Mouse (Mus musculus) limb, embryonic 14.5 days (tissue): ENCODE results near the gene Arhgap19. TPM values are rescaled to one million over a fixed set of nuclear protein-coding genes. Genes with fewer than 3 reads are reported as not detected.

ENCODE experiments used
- ATAC-seq: fragments of 200-750 bp; cut with Nextera tagmentation; 2 replicates; pipeline ENCODE4 v1.8.0; 2017; ENCODE audit warnings: low read depth, moderate number of reproducible peaks, moderate TSS enrichment; ENCODE audit not compliant: low FRiP score
- DNase-seq: peaks from one replicate; pipeline ENCODE4 v3.0.0-alpha.2; 2015; ENCODE audit warnings: low spot score
- H3K27ac ChIP-seq: fragments of 300-500 bp; sonication (generic); replicated peaks from 2 replicates; pipeline ENCODE4 v1.5.1; 2014; ENCODE audit warnings: low read depth, mild to moderate bottlenecking, low read length, moderate library complexity, mixed read lengths
- H3K27me3 ChIP-seq: fragments of 300-500 bp; sonication (generic); 2 replicates; pipeline ENCODE4 v1.6.1; 2014; ENCODE audit warnings: low read length, mixed read lengths; ENCODE audit not compliant: control insufficient read depth, insufficient read depth
- H3K36me3 ChIP-seq: fragments of 300-500 bp; sonication (generic); 2 replicates; pipeline ENCODE4 v1.6.1; 2014; ENCODE audit warnings: mild to moderate bottlenecking, low read length, moderate library complexity, mixed read lengths; ENCODE audit not compliant: control insufficient read depth, insufficient read depth
- H3K4me1 ChIP-seq: fragments of 300-500 bp; sonication (generic); 2 replicates; pipeline ENCODE4 v1.6.1; 2014; ENCODE audit warnings: antibody characterized with exemption, low read length, mixed read lengths; ENCODE audit not compliant: control insufficient read depth, insufficient read depth
- H3K4me2 ChIP-seq: fragments of 300-500 bp; sonication (generic); replicated peaks from 2 replicates; pipeline ENCODE4 v1.6.1; 2014; ENCODE audit warnings: low read depth, mild to moderate bottlenecking, low read length, moderate library complexity; ENCODE audit not compliant: severe bottlenecking
- H3K4me3 ChIP-seq: fragments of 300-500 bp; sonication (generic); replicated peaks from 2 replicates; pipeline ENCODE4 v1.5.1; 2014; ENCODE audit warnings: low read length
- H3K9ac ChIP-seq: fragments of 300-500 bp; sonication (generic); 2 replicates; pipeline ENCODE4 v1.6.1; 2014; ENCODE audit warnings: mild to moderate bottlenecking, low read depth, low read length, moderate library complexity; ENCODE audit not compliant: severe bottlenecking
- H3K9me3 ChIP-seq: fragments of 300-500 bp; sonication (generic); 2 replicates; pipeline ENCODE4 v1.6.1; 2016; ENCODE audit warnings: low read length; ENCODE audit not compliant: control insufficient read depth
- POLR2A ChIP-seq: fragments of 200-500 bp; IDR thresholded peaks from 2 replicates; pipeline ENCODE4 v1.8.0; 2012; ENCODE audit warnings: inconsistent platforms, mild to moderate bottlenecking, moderate library complexity, borderline replicate concordance; ENCODE audit not compliant: insufficient read depth, insufficient read length; ENCODE audit errors: extremely low read depth
- WGBS: fragments of 180-500 bp; shearing (Covaris S2); extraction: QIAGEN DNeasy Blood & Tissue Kit; methylation state at CpG from one replicate; pipeline ENCODE4 v1.1.7; 2014; 5-methylcytosine and 5-hydroxymethylcytosine counted together
- polyA plus RNA-seq, 2 experiments: library from polyadenylated mRNA; depleted of rRNA in 1 of 2; stranded (reverse) in 1 of 2; unstranded in 1 of 2; fragments of >200 nt; fragmentation: Nextera tagmentation in 1 of 2; extraction: Ambion mirVana in 1 of 2; gene quantifications; 2 replicates each; pipeline versions ENCODE4 v1.2.1 to v1.2.3; 2012 to 2014

Gene Arhgap19
- polyA plus RNA-seq, 2 experiments = 18.8 to 19.7 TPM

- H3K27ac ChIP-seq = no peak overlapping the region
- H3K4me2 ChIP-seq = no peak overlapping the region
- no peak for DNase-seq
- no peak overlapping the region for H3K9ac ChIP-seq
- peaks cover 10% of the 10 kb centered on the region for H3K4me1 ChIP-seq
- no peak for TF ChIP-seq POLR2A
- no peaks in the 10 kb centered on the region for H3K9me3 ChIP-seq
- no peak overlapping the region for H3K4me3 ChIP-seq
- ATAC-seq = no peak
- no peaks in the 10 kb centered on the region for H3K36me3 ChIP-seq
- 70% methylated on average over 12 of the region's 12 CpGs for WGBS
- no peaks in the 10 kb centered on the region for H3K27me3 ChIP-seq
Measured at GRCm38 (mm10) chr19:41796789-41797327, 5.0 kb downstream of the Arhgap19 start.

- no peaks in the 10 kb centered on the region for H3K9me3 ChIP-seq
- H3K4me1 ChIP-seq = peaks cover 10% of the 10 kb centered on the region
- 70% methylated on average over 3 of the region's 3 CpGs for WGBS
- H3K9ac ChIP-seq = no peak overlapping the region
- no peak overlapping the region for H3K4me3 ChIP-seq
- no peak for ATAC-seq
- peaks cover 5% of the 10 kb centered on the region for H3K36me3 ChIP-seq
- H3K27ac ChIP-seq = no peak overlapping the region
- DNase-seq = peak; percentile 17
- H3K27me3 ChIP-seq = no peaks in the 10 kb centered on the region
- TF ChIP-seq POLR2A = no peak
- H3K4me2 ChIP-seq = no peak overlapping the region
Measured at GRCm38 (mm10) chr19:41796148-41796760, 5.6 kb downstream of the Arhgap19 start.

GRCm38 (mm10) chr19:41794901-41795300 is 6.9 kb downstream of the Arhgap19 start:
- Histone ChIP-seq H3K4me3 (no peak overlapping the region), H3K9ac (no peak overlapping the region), H3K27ac (no peak overlapping the region), H3K27me3 (no peaks in the 10 kb centered on the region), H3K9me3 (no peaks in the 10 kb centered on the region), H3K4me2 (no peak overlapping the region), H3K36me3 (peaks cover 7% of the 10 kb centered on the region), H3K4me1 (no peaks in the 10 kb centered on the region; the same call in 1 of the 2 replicates)
- 87% methylated on average over 6 of the region's 6 CpGs for WGBS
- DNase-seq (no peak), ATAC-seq (no peak)
- no peak for TF ChIP-seq POLR2A

GRCm38 (mm10) chr19:41794017-41794416 is 7.8 kb downstream of the Arhgap19 start:
- no peak for ATAC-seq
- no peak overlapping the region for H3K9ac ChIP-seq
- no peaks in the 10 kb centered on the region for H3K27me3 ChIP-seq
- H3K4me3 ChIP-seq = no peak overlapping the region
- no peaks in the 10 kb centered on the region for H3K9me3 ChIP-seq
- peaks cover 11% of the 10 kb centered on the region for H3K36me3 ChIP-seq
- H3K27ac ChIP-seq = no peak overlapping the region
- TF ChIP-seq POLR2A = no peak
- H3K4me2 ChIP-seq = no peak overlapping the region
- no peak for DNase-seq
- H3K4me1 ChIP-seq = no peaks in the 10 kb centered on the region

- Histone ChIP-seq H3K9ac (no peak overlapping the region), H3K4me1 (no peaks in the 10 kb centered on the region), H3K4me3 (no peak overlapping the region), H3K27me3 (no peaks in the 10 kb centered on the region), H3K4me2 (no peak overlapping the region), H3K36me3 (peaks cover 14% of the 10 kb centered on the region), H3K9me3 (no peaks in the 10 kb centered on the region), H3K27ac (no peak overlapping the region)
- WGBS = 76% methylated on average over 1 of the region's 1 CpGs
- DNase-seq (no peak), ATAC-seq (no peak)
- no peak for TF ChIP-seq POLR2A
Measured at GRCm38 (mm10) chr19:41792934-41793486, 8.8 kb downstream of the Arhgap19 start.
